In genomic region chr3:64359286-64360035, GRCm38 (mm10) we compare ENCODE assay signal across 27 mouse cellular contexts. TPM values are rescaled to one million over a fixed set of nuclear protein-coding genes. Genes with fewer than 3 reads are reported as not detected.
DNase-seq lines count a peak whose midpoint lies in the region; ATAC-seq and TF ChIP-seq lines count a peak whose summit lies in the region.
"Had no signal": no experiment of that assay in that cellular context is flagged by ENCODE, and none has a peak within 500 bp of the region (broad histone marks: within the 10 kb centered on the region; RNA-seq: fewer than 3 reads in every experiment).

No protein-coding gene starts in this region.

- H3K4me2 ChIP-seq in hindbrain, postnatal 0 days (ENCODE audit: low read depth, low read length): no peak overlapping the region
- H3K4me2 ChIP-seq in hindbrain, embryonic 12.5 days (replicated peaks): no peak overlapping the region
- no peak overlapping the region for H3K4me2 ChIP-seq in embryonic facial prominence, embryonic 15.5 days (replicated peaks)
- no peak overlapping the region for H3K4me2 ChIP-seq in forebrain, embryonic 15.5 days (replicated peaks)
- H3K4me2 ChIP-seq: heart, embryonic 13.5 days; hindbrain, embryonic 15.5 days; limb, embryonic 15.5 days; liver, embryonic 15.5 days; neural tube, embryonic 12.5 days had no signal

- H3K4me1 ChIP-seq in hindbrain, postnatal 0 days (ENCODE audit: insufficient read depth, low read length): no peaks in the 10 kb centered on the region
- no peaks in the 10 kb centered on the region for H3K4me1 ChIP-seq in hindbrain, embryonic 12.5 days
- no peaks in the 10 kb centered on the region for H3K4me1 ChIP-seq in embryonic facial prominence, embryonic 15.5 days
- no peaks in the 10 kb centered on the region; the same call in 1 of the 2 replicates for H3K4me1 ChIP-seq in forebrain, embryonic 15.5 days
- H3K4me1 ChIP-seq: heart, embryonic 13.5 days; hindbrain, embryonic 15.5 days; limb, embryonic 15.5 days; liver, embryonic 15.5 days; neural tube, embryonic 12.5 days had no signal

- no peaks in the 10 kb centered on the region for H3K27me3 ChIP-seq in hindbrain, postnatal 0 days (ENCODE audit: insufficient read depth, low read length)
- no peaks in the 10 kb centered on the region for H3K27me3 ChIP-seq in hindbrain, embryonic 12.5 days
- H3K27me3 ChIP-seq in embryonic facial prominence, embryonic 15.5 days: no peaks in the 10 kb centered on the region
- no peaks in the 10 kb centered on the region for H3K27me3 ChIP-seq in forebrain, embryonic 15.5 days
- H3K27me3 ChIP-seq: heart, embryonic 13.5 days; hindbrain, embryonic 15.5 days; limb, embryonic 15.5 days; liver, embryonic 15.5 days; neural tube, embryonic 12.5 days had no signal

- 35% methylated on average over 2 of the region's 2 CpGs for WGBS in hindbrain, postnatal 0 days
- 60% methylated on average over 2 of the region's 2 CpGs for WGBS in hindbrain, embryonic 12.5 days
- 71% methylated on average over 2 of the region's 2 CpGs for WGBS in embryonic facial prominence, embryonic 15.5 days
- WGBS in forebrain, embryonic 15.5 days: 16% methylated on average over 2 of the region's 2 CpGs

- H3K9ac ChIP-seq in hindbrain, postnatal 0 days (replicated peaks; ENCODE audit: low read length): no peak overlapping the region
- H3K9ac ChIP-seq in hindbrain, embryonic 12.5 days: no peak overlapping the region
- no peak overlapping the region for H3K9ac ChIP-seq in embryonic facial prominence, embryonic 15.5 days
- no peak overlapping the region for H3K9ac ChIP-seq in forebrain, embryonic 15.5 days (replicated peaks)
- H3K9ac ChIP-seq: heart, embryonic 13.5 days; hindbrain, embryonic 15.5 days; limb, embryonic 15.5 days; liver, embryonic 15.5 days; neural tube, embryonic 12.5 days had no signal

- no peak for TF ChIP-seq CTCF in hindbrain, postnatal 0 days (IDR thresholded peaks at IDR 0.05; ENCODE audit: low read depth)

- ATAC-seq in hindbrain, postnatal 0 days: no peak
- ATAC-seq in hindbrain, embryonic 12.5 days (ENCODE audit: low FRiP score): no peak
- ATAC-seq in embryonic facial prominence, embryonic 15.5 days (ENCODE audit: insufficient number of reproducible peaks, low FRiP score, low TSS enrichment, low read depth): 0 out of 2 replicates have a peak, but pooled peaks have one; percentile 29
- peak; percentile 41 for ATAC-seq in forebrain, embryonic 15.5 days (replicated peaks)
- ATAC-seq in cerebellum, adult (ENCODE audit: insufficient number of reproducible peaks, low FRiP score, low TSS enrichment): no peak
- ATAC-seq: intestine, postnatal 0 days had no signal

- no peaks in the 10 kb centered on the region for H3K9me3 ChIP-seq in hindbrain, postnatal 0 days (ENCODE audit: low read length)
- no peaks in the 10 kb centered on the region for H3K9me3 ChIP-seq in hindbrain, embryonic 12.5 days (replicated peaks)
- H3K9me3 ChIP-seq in embryonic facial prominence, embryonic 15.5 days (replicated peaks): no peaks in the 10 kb centered on the region
- H3K9me3 ChIP-seq in forebrain, embryonic 15.5 days: no peaks in the 10 kb centered on the region
- H3K9me3 ChIP-seq: heart, embryonic 13.5 days; hindbrain, embryonic 15.5 days; limb, embryonic 15.5 days; liver, embryonic 15.5 days; neural tube, embryonic 12.5 days had no signal

- no peak overlapping the region for H3K27ac ChIP-seq in hindbrain, postnatal 0 days
- no peak overlapping the region for H3K27ac ChIP-seq in hindbrain, embryonic 12.5 days
- no peak overlapping the region for H3K27ac ChIP-seq in embryonic facial prominence, embryonic 15.5 days (replicated peaks)
- H3K27ac ChIP-seq in forebrain, embryonic 15.5 days (replicated peaks): no peak overlapping the region
- H3K27ac ChIP-seq: heart, embryonic 13.5 days; hindbrain, embryonic 15.5 days; limb, embryonic 15.5 days; liver, embryonic 15.5 days; neural tube, embryonic 12.5 days had no signal

- H3K36me3 ChIP-seq in hindbrain, postnatal 0 days (ENCODE audit: insufficient read depth, low read length): no peaks in the 10 kb centered on the region
- no peaks in the 10 kb centered on the region for H3K36me3 ChIP-seq in hindbrain, embryonic 12.5 days
- H3K36me3 ChIP-seq in embryonic facial prominence, embryonic 15.5 days: no peaks in the 10 kb centered on the region
- H3K36me3 ChIP-seq in forebrain, embryonic 15.5 days: no peaks in the 10 kb centered on the region
- H3K36me3 ChIP-seq: heart, embryonic 13.5 days; hindbrain, embryonic 15.5 days; limb, embryonic 15.5 days; liver, embryonic 15.5 days; neural tube, embryonic 12.5 days had no signal

- DNase-seq in hindbrain, postnatal 0 days (ENCODE audit: low spot score): peak; percentile 4
- peak; percentile 19 for DNase-seq in retina, postnatal 1 day
- no peak for DNase-seq in layer of hippocampus, adult 9-10 months (ENCODE audit: low spot score)
- DNase-seq: cerebellum, adult 9-11 months; gastrocnemius, postnatal 10 days; heart, adult 18-20 months; spleen, adult 18-20 months; thymus, postnatal 4 days had no signal

- no peak overlapping the region for H3K4me3 ChIP-seq in hindbrain, postnatal 0 days (ENCODE audit: low read length)
- no peak overlapping the region for H3K4me3 ChIP-seq in hindbrain, embryonic 12.5 days
- no peak overlapping the region for H3K4me3 ChIP-seq in embryonic facial prominence, embryonic 15.5 days (replicated peaks)
- H3K4me3 ChIP-seq in forebrain, embryonic 15.5 days: no peak overlapping the region
- H3K4me3 ChIP-seq: heart, embryonic 13.5 days; hindbrain, embryonic 15.5 days; limb, embryonic 15.5 days; liver, embryonic 15.5 days; neural tube, embryonic 12.5 days had no signal

RNA-seq across cellular contexts. Expression of gene Vmn2r4, which starts 55.7 kb away (rescaled TPM):
- not detected in 2 replicates for total RNA-seq in hindbrain, postnatal 0 days (2014; rRNA removed)
- not detected in 2 replicates for polyA plus RNA-seq in hindbrain, postnatal 0 days (2015; fragmentation: Nextera tagmentation; extraction: Ambion mirVana)
- polyA plus RNA-seq in hindbrain, embryonic 12.5 days (2016; fragmentation: Nextera tagmentation; extraction: Ambion mirVana): not detected in 2 replicates
- not detected in 2 replicates for polyA plus RNA-seq in embryonic facial prominence, embryonic 15.5 days (2015; fragmentation: Nextera tagmentation; extraction: Ambion mirVana)
- not detected in 2 replicates for polyA plus RNA-seq in forebrain, embryonic 15.5 days (2015; fragmentation: Nextera tagmentation; extraction: Ambion mirVana)
- total RNA-seq: adrenal gland, postnatal 4 days; gastrocnemius, postnatal 10 days; heart, adult 18-20 months; heart, postnatal 25 days; layer of hippocampus, postnatal 25 days; left cerebral cortex, postnatal 14 days; megakaryocyte progenitor cell, adult 5-6 weeks had no signal
- polyA plus RNA-seq: C2C12; heart, embryonic 13.5 days; hindbrain, embryonic 15.5 days; intestine, postnatal 0 days; kidney, embryonic 16.5 days; large intestine, adult 2 months; limb, embryonic 15.5 days; liver, embryonic 15.5 days; lung, embryonic 16.5 days; neural tube, embryonic 12.5 days had no signal

Comparison
In these comparisons a context has a peak if more than half of its experiments do, and no peak if none do; other contexts are left out.
1. ATAC-seq: peak in embryonic facial prominence, embryonic 15.5 days (single experiment) and forebrain, embryonic 15.5 days (single experiment); none in hindbrain, postnatal 0 days (single experiment), hindbrain, embryonic 12.5 days (single experiment) and cerebellum, adult (single experiment).